Mouse (Mus musculus): ENCODE results near the gene Gins2. TPM values are rescaled to one million over a fixed set of nuclear protein-coding genes. Genes with fewer than 3 reads are reported as not detected.
A peak's percentile ranks its signal among the peaks of the same experiment; 100 is the strongest.

Gene Gins2
- polyA plus RNA-seq, 1 experiment from 2014 or later, result 101 TPM

DNA sequence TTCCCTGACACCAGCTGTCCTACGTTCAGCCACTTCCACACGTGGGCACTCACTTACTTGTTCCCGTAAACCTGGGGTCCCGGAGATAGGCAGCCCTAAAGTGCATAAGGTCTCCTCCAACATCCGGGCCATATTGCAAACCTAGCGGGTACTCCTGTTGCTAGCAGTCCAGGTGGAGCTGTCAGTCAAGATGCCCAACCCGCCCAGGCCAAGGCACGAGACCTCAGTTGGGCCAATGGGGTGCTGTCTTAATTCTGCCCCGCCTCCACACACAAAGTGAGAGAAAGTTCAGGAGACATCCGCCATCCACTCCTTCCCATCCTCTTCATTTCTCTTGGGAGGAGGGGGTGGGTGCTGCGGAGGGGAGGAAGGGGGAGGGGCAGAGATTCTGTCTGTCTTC is 37.4 kb upstream of the Gins2 start:
- Histone ChIP-seq H3K4me1 (ENCODE audit: control insufficient read depth, insufficient read depth, low read length) (no peaks in the 10 kb centered on the region), H3K27ac (ENCODE audit: low read depth, low read length) (no peak overlapping the region), H3K4me2 (ENCODE audit: low read depth) (no peak overlapping the region), H3K9ac (ENCODE audit: low read length) (no peak overlapping the region), H3K36me3 (ENCODE audit: control insufficient read depth, insufficient read depth, low read length) (no peaks in the 10 kb centered on the region), H3K9me3 (ENCODE audit: control insufficient read depth, low read length) (no peaks in the 10 kb centered on the region), H3K4me3 (ENCODE audit: low read depth, low read length) (no peak overlapping the region), H3K27me3 (ENCODE audit: control insufficient read depth, insufficient read depth, low read length) (no peaks in the 10 kb centered on the region)
- ATAC-seq (ENCODE audit: insufficient read depth, low FRiP score, low TSS enrichment) (no peak), DNase-seq (ENCODE audit: low spot score) (no peak)
- 52% methylated on average over 11 of the region's 11 CpGs for WGBS

DNA sequence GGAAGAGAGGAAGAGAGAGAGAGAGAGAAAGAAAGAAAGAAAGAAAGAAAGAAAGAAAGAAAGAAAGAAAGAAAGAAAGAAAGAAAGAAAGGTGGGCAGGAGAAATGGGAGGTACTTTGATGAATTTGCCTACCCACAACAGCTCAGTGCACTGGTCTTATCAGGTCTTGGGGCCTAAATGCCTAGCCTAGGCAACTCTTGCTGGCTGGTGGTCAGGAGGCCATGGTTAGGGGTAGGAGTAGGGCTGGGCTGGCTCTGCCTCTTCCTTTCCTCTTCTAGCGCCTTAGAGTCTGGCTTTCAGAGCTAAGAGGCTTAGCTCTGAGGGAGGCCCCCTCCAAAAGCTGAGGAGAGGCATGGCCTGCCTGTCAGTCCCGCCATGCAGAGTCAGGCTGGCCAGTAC is 34.5 kb upstream of the Gins2 start:
- DNase-seq (ENCODE audit: low spot score) (no peak), ATAC-seq (ENCODE audit: insufficient read depth, low FRiP score, low TSS enrichment) (no peak)
- no peak overlapping the region for H3K4me3 ChIP-seq (ENCODE audit: low read depth, low read length)
- no peak overlapping the region for H3K9ac ChIP-seq (ENCODE audit: low read length)
- no peaks in the 10 kb centered on the region for H3K4me1 ChIP-seq (ENCODE audit: control insufficient read depth, insufficient read depth, low read length)
- 39% methylated on average over 2 of the region's 2 CpGs for WGBS
- no peak overlapping the region for H3K4me2 ChIP-seq (ENCODE audit: low read depth)
- no peaks in the 10 kb centered on the region for H3K9me3 ChIP-seq (ENCODE audit: control insufficient read depth, low read length)
- no peak overlapping the region for H3K27ac ChIP-seq (ENCODE audit: low read depth, low read length)
- no peaks in the 10 kb centered on the region for H3K36me3 ChIP-seq (ENCODE audit: control insufficient read depth, insufficient read depth, low read length)
- no peaks in the 10 kb centered on the region for H3K27me3 ChIP-seq (ENCODE audit: control insufficient read depth, insufficient read depth, low read length)

GRCm38 (mm10) chr8:120622161-120622560 is 33.1 kb upstream of the Gins2 start:
- H3K4me2 ChIP-seq (ENCODE audit: low read depth), result no peak overlapping the region
- no peak overlapping the region for H3K4me3 ChIP-seq (ENCODE audit: low read depth, low read length)
- DNase-seq (ENCODE audit: low spot score), result no peak
- ATAC-seq (ENCODE audit: insufficient read depth, low FRiP score, low TSS enrichment), result no peak
- WGBS, result 73% methylated on average over 14 of the region's 14 CpGs
- no peaks in the 10 kb centered on the region for H3K4me1 ChIP-seq (ENCODE audit: control insufficient read depth, insufficient read depth, low read length)
- no peaks in the 10 kb centered on the region for H3K9me3 ChIP-seq (ENCODE audit: control insufficient read depth, low read length)
- no peaks in the 10 kb centered on the region for H3K27me3 ChIP-seq (ENCODE audit: control insufficient read depth, insufficient read depth, low read length)
- H3K27ac ChIP-seq (ENCODE audit: low read depth, low read length), result no peak overlapping the region
- no peaks in the 10 kb centered on the region for H3K36me3 ChIP-seq (ENCODE audit: control insufficient read depth, insufficient read depth, low read length)
- no peak overlapping the region for H3K9ac ChIP-seq (ENCODE audit: low read length)

DNA sequence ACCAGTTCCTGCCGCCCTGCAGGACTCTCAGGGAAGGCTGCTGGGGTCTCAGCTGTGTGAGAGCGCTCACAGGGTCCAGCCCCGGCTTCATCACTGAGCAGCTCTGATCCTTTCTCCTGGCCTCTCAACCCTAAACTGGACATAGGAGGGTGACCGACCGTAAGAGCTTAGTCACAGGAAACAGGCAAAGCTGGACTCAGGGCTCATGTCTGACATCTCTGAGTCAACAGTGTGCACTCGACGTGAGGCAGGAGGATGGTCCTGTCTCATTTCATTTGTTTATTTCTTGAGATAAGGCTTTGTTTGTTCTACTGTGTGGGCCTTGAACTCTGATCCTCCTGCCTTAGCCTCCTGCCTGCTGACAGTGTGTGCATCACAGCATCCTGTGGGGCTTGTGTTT is 31.3 kb upstream of the Gins2 start:
- peak overlapping the region; percentile 26; the same call in 1 of the 2 replicates for H3K9ac ChIP-seq (ENCODE audit: low read length)
- H3K36me3 ChIP-seq (ENCODE audit: control insufficient read depth, insufficient read depth, low read length), result no peaks in the 10 kb centered on the region
- no peak overlapping the region for H3K27ac ChIP-seq (ENCODE audit: low read depth, low read length)
- ATAC-seq (ENCODE audit: insufficient read depth, low FRiP score, low TSS enrichment), result no peak
- H3K4me3 ChIP-seq (ENCODE audit: low read depth, low read length), result no peak overlapping the region
- no peaks in the 10 kb centered on the region for H3K9me3 ChIP-seq (ENCODE audit: control insufficient read depth, low read length)
- no peak for DNase-seq (ENCODE audit: low spot score)
- H3K4me1 ChIP-seq (ENCODE audit: control insufficient read depth, insufficient read depth, low read length), result peaks cover 4% of the 10 kb centered on the region; the same call in 1 of the 2 replicates
- 66% methylated on average over 7 of the region's 7 CpGs for WGBS
- no peak overlapping the region for H3K4me2 ChIP-seq (ENCODE audit: low read depth)
- H3K27me3 ChIP-seq (ENCODE audit: control insufficient read depth, insufficient read depth, low read length), result no peaks in the 10 kb centered on the region

GRCm38 (mm10) chr8:120619235-120620180 is 30.4 kb upstream of the Gins2 start:
- no peak for DNase-seq (ENCODE audit: low spot score)
- H3K9me3 ChIP-seq (ENCODE audit: control insufficient read depth, low read length), result no peaks in the 10 kb centered on the region
- peaks cover 4% of the 10 kb centered on the region; the same call in 1 of the 2 replicates for H3K4me1 ChIP-seq (ENCODE audit: control insufficient read depth, insufficient read depth, low read length)
- WGBS, result 76% methylated on average over 11 of the region's 11 CpGs
- no peaks in the 10 kb centered on the region for H3K36me3 ChIP-seq (ENCODE audit: control insufficient read depth, insufficient read depth, low read length)
- no peaks in the 10 kb centered on the region for H3K27me3 ChIP-seq (ENCODE audit: control insufficient read depth, insufficient read depth, low read length)
- no peak overlapping the region for H3K4me2 ChIP-seq (ENCODE audit: low read depth)
- H3K4me3 ChIP-seq (ENCODE audit: low read depth, low read length), result no peak overlapping the region
- H3K9ac ChIP-seq (ENCODE audit: low read length), result no peak overlapping the region
- ATAC-seq (ENCODE audit: insufficient read depth, low FRiP score, low TSS enrichment), result no peak
- no peak overlapping the region for H3K27ac ChIP-seq (ENCODE audit: low read depth, low read length)

DNA sequence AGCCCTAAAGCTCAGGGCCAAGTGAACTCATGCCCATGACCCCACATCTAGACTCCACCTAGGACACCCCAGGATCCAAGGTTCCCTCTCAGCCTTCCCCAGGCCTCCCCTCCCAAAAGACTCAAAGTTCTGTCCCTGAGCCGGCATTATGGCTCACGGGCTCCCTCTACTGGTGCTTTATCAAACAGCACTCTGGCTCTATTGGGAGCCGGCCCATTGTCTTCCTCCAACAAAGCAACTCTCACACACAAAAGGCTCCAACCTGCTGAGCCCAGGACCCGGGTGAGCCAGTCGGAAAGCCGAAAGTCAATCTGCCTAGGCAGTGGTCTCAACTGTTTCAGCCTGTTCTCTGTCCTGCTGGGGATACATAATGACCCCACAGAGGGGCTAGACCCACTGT is 29.0 kb upstream of the Gins2 start:
- H3K9me3 ChIP-seq (ENCODE audit: control insufficient read depth, low read length), result no peaks in the 10 kb centered on the region
- H3K4me2 ChIP-seq (ENCODE audit: low read depth), result no peak overlapping the region
- no peak overlapping the region for H3K4me3 ChIP-seq (ENCODE audit: low read depth, low read length)
- H3K27me3 ChIP-seq (ENCODE audit: control insufficient read depth, insufficient read depth, low read length), result no peaks in the 10 kb centered on the region
- 1% methylated on average over 6 of the region's 6 CpGs for WGBS
- H3K4me1 ChIP-seq (ENCODE audit: control insufficient read depth, insufficient read depth, low read length), result peaks cover 4% of the 10 kb centered on the region; the same call in 1 of the 2 replicates
- no peaks in the 10 kb centered on the region for H3K36me3 ChIP-seq (ENCODE audit: control insufficient read depth, insufficient read depth, low read length)
- peak overlapping the region; percentile 11; the same call in 1 of the 2 replicates for H3K27ac ChIP-seq (ENCODE audit: low read depth, low read length)
- ATAC-seq (ENCODE audit: insufficient read depth, low FRiP score, low TSS enrichment), result peak; percentile 72
- 0 out of 2 replicates have a peak overlapping the region, but pooled peaks have one; percentile 2 for H3K9ac ChIP-seq (ENCODE audit: low read length)
- DNase-seq (ENCODE audit: low spot score), result peak; percentile 87

GRCm38 (mm10) chr8:120616663-120617626 is 27.8 kb upstream of the Gins2 start:
- H3K36me3 ChIP-seq (ENCODE audit: control insufficient read depth, insufficient read depth, low read length), result no peaks in the 10 kb centered on the region
- no peaks in the 10 kb centered on the region for H3K27me3 ChIP-seq (ENCODE audit: control insufficient read depth, insufficient read depth, low read length)
- DNase-seq (ENCODE audit: low spot score) (peak; percentile 50), ATAC-seq (ENCODE audit: insufficient read depth, low FRiP score, low TSS enrichment) (peak; percentile 54; the same call in 1 of the 2 replicates)
- no peak overlapping the region for H3K4me2 ChIP-seq (ENCODE audit: low read depth)
- no peak overlapping the region for H3K9ac ChIP-seq (ENCODE audit: low read length)
- 40% methylated on average over 7 of the region's 8 CpGs for WGBS
- peaks cover 4% of the 10 kb centered on the region; the same call in 1 of the 2 replicates for H3K4me1 ChIP-seq (ENCODE audit: control insufficient read depth, insufficient read depth, low read length)
- peak overlapping the region; percentile 50; the same call in 1 of the 2 replicates for H3K27ac ChIP-seq (ENCODE audit: low read depth, low read length)
- no peak overlapping the region for H3K4me3 ChIP-seq (ENCODE audit: low read depth, low read length)
- no peaks in the 10 kb centered on the region for H3K9me3 ChIP-seq (ENCODE audit: control insufficient read depth, low read length)

GRCm38 (mm10) chr8:120614491-120614890 is 25.4 kb upstream of the Gins2 start:
- no peak overlapping the region for H3K27ac ChIP-seq (ENCODE audit: low read depth, low read length)
- DNase-seq (ENCODE audit: low spot score) (no peak), ATAC-seq (ENCODE audit: insufficient read depth, low FRiP score, low TSS enrichment) (no peak)
- no peak overlapping the region for H3K4me3 ChIP-seq (ENCODE audit: low read depth, low read length)
- H3K27me3 ChIP-seq (ENCODE audit: control insufficient read depth, insufficient read depth, low read length), result no peaks in the 10 kb centered on the region
- WGBS, result 94% methylated on average over 3 of the region's 3 CpGs
- no peak overlapping the region for H3K9ac ChIP-seq (ENCODE audit: low read length)
- H3K36me3 ChIP-seq (ENCODE audit: control insufficient read depth, insufficient read depth, low read length), result no peaks in the 10 kb centered on the region
- H3K9me3 ChIP-seq (ENCODE audit: control insufficient read depth, low read length), result no peaks in the 10 kb centered on the region
- no peak overlapping the region for H3K4me2 ChIP-seq (ENCODE audit: low read depth)
- peaks cover 4% of the 10 kb centered on the region; the same call in 1 of the 2 replicates for H3K4me1 ChIP-seq (ENCODE audit: control insufficient read depth, insufficient read depth, low read length)

Data from neural tube, embryonic 11.5 days (tissue).